Mouse (Mus musculus) thymus, postnatal 25 days (tissue): Measurements from ENCODE around the gene Olfr818.
"Not testable (repeated sequence)": the region's sequence is repeated elsewhere in the genome, so short reads cannot be mapped to it uniquely, and the experiment has no call there.

Experiments
- DNase-seq: peaks from one replicate; pipeline ENCODE4 v3.0.0; 2022

Gene Olfr818

GRCm38 (mm10) chr10:129949000-129949399 lies at the start of gene Olfr818:
Olfr818 (minus strand) TSS chr10:129949100.
- DNase-seq, result no peak

GRCm38 (mm10) chr10:129984962-129985361 lies 36.1 kb upstream of the Olfr818 start, which contains the start of gene Gm10310:
Gm10310 (minus strand) TSS chr10:129985062.
- not testable (repeated sequence) for DNase-seq

GRCm38 (mm10) chr10:129981867-129982266 lies 33.0 kb upstream of the Olfr818 start:
- not testable (repeated sequence) for DNase-seq

GRCm38 (mm10) chr10:129976040-129976439 lies 27.1 kb upstream of the Olfr818 start, which contains the start of gene Olfr247:
Olfr247 (minus strand) TSS chr10:129976140.
- DNase-seq, result not testable (repeated sequence)

- DNase-seq, result not testable (repeated sequence)
Observed at GRCm38 (mm10) chr10:129972994-129973393, 24.1 kb upstream of the Olfr818 start.

- not testable (repeated sequence) for DNase-seq
Observed at GRCm38 (mm10) chr10:129967166-129967565, 18.3 kb upstream of the Olfr818 start, which contains the start of gene Olfr819. Olfr819 (minus strand) TSS chr10:129967266.

GRCm38 (mm10) chr10:129966232-129966631 lies 17.3 kb upstream of the Olfr818 start:
- not testable (repeated sequence) for DNase-seq

- DNase-seq, result no peak
Observed at GRCm38 (mm10) chr10:129915497-129915896, 33.4 kb downstream of the Olfr818 start, which contains the start of gene Olfr816. Olfr816 (minus strand) TSS chr10:129915597.

GRCm38 (mm10) chr10:129905767-129906166 lies 43.1 kb downstream of the Olfr818 start, which contains the start of gene Olfr815:
Olfr815 (minus strand) TSS chr10:129905867.
- not testable (repeated sequence) for DNase-seq
